Mouse (Mus musculus): ENCODE data around the gene Tatdn3. TPM values are rescaled to one million over a fixed set of nuclear protein-coding genes. Genes with fewer than 3 reads are reported as not detected.

The Tatdn3 gene
- polyA plus RNA-seq, 1 experiment from 2014 or later, result 14.4 TPM

DNA sequence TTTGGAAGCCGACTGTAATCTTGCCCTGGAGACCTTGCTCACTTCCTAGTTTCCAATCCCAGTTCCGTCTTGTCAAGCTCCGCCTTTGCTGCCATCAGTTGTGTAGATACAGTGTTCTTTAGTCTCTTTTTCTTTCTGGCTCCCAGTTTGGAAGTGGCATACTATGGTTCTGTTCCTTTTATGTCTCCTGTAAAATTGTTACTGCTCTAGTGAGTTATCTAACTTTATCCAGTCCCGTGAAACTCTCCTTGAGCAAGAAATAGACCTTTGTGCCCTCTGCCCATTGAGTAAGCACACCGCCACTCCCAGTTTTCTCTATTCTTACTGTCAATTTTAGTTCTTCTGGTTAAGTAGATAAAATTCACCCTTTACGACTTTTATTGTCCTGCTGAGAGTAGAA lies 8.9 kb upstream of the Tatdn3 start:
- ATAC-seq (replicated peaks; ENCODE audit: low FRiP score), result no peak
- H3K36me3 ChIP-seq (ENCODE audit: control insufficient read depth, insufficient read depth, low read length), result peaks cover 48% of the 10 kb centered on the region
- WGBS, result 83% methylated on average over 6 of the region's 6 CpGs

DNA sequence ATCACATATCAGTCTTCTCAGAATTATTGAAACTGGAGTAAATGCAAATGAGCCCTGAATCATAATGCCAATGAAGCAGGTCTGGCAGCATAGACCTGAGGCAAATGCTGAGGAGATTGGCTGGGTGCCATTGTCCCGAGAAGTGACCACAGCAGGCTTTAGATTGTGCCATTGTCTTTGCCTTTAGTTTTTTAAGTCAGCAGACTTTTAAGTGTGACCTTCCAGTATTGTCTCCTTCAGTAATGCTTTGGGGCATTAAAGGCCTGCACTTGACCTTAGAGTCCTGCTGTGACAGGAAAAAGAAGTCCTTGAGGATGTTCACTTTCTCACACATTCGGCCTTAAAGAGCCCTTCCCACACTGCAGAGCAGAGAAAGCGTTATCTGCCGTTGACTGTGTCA lies 7.5 kb upstream of the Tatdn3 start:
- no peak overlapping the region for H3K27ac ChIP-seq (ENCODE audit: low read depth, low read length)
- no peak overlapping the region for H3K9ac ChIP-seq (ENCODE audit: low read depth, low read length)
- ATAC-seq (replicated peaks; ENCODE audit: low FRiP score) (no peak), DNase-seq (ENCODE audit: low spot score) (no peak)
- H3K4me1 ChIP-seq (replicated peaks; ENCODE audit: control insufficient read depth, insufficient read depth, low read length), result no peaks in the 10 kb centered on the region
- H3K4me3 ChIP-seq (ENCODE audit: low read depth, low read length), result no peak overlapping the region
- no peak overlapping the region for H3K4me2 ChIP-seq
- no peaks in the 10 kb centered on the region for H3K9me3 ChIP-seq (ENCODE audit: control insufficient read depth, low read length)
- H3K36me3 ChIP-seq (ENCODE audit: control insufficient read depth, insufficient read depth, low read length), result peaks cover 51% of the 10 kb centered on the region
- WGBS, result 85% methylated on average over 4 of the region's 4 CpGs
- no peaks in the 10 kb centered on the region for H3K27me3 ChIP-seq (replicated peaks; ENCODE audit: control insufficient read depth, insufficient read depth, low read length)

More for the DNA sequence above, 8.9 kb upstream of the Tatdn3 start:
- DNase-seq (ENCODE audit: low spot score), result no peak
- H3K4me2 ChIP-seq, result no peak overlapping the region
- no peak overlapping the region for H3K27ac ChIP-seq (ENCODE audit: low read depth, low read length)
- H3K4me3 ChIP-seq (ENCODE audit: low read depth, low read length), result no peak overlapping the region
- no peaks in the 10 kb centered on the region for H3K9me3 ChIP-seq (ENCODE audit: control insufficient read depth, low read length)
- H3K27me3 ChIP-seq (replicated peaks; ENCODE audit: control insufficient read depth, insufficient read depth, low read length), result no peaks in the 10 kb centered on the region
- no peak overlapping the region for H3K9ac ChIP-seq (ENCODE audit: low read depth, low read length)
- H3K4me1 ChIP-seq (replicated peaks; ENCODE audit: control insufficient read depth, insufficient read depth, low read length), result no peaks in the 10 kb centered on the region

DNA sequence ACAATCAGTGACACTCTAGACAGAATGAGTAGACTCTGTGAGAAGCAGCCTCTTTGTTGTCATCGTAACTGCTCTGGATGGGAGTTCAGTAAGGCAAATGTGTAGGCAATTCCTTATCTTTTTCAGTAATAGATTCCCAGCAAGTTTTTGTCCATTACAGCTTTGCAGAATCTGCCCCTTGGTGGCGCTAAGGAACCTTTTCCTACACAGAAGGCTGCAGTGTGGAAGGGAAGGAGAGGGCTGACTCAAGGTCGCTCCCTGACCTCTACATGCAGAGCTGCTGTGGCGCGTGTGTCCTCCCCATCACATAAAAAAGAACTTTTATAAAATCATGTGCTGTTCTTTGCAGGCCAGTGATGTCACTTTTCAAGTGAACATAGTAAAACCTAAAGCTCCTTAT lies 5.6 kb upstream of the Tatdn3 start:
- Histone ChIP-seq H3K4me3 (ENCODE audit: low read depth, low read length) (no peak overlapping the region), H3K27ac (ENCODE audit: low read depth, low read length) (no peak overlapping the region), H3K9me3 (ENCODE audit: control insufficient read depth, low read length) (no peaks in the 10 kb centered on the region), H3K27me3 (replicated peaks; ENCODE audit: control insufficient read depth, insufficient read depth, low read length) (no peaks in the 10 kb centered on the region), H3K36me3 (ENCODE audit: control insufficient read depth, insufficient read depth, low read length) (peaks cover 49% of the 10 kb centered on the region), H3K9ac (ENCODE audit: low read depth, low read length) (no peak overlapping the region), H3K4me1 (replicated peaks; ENCODE audit: control insufficient read depth, insufficient read depth, low read length) (peaks cover 10% of the 10 kb centered on the region), H3K4me2 (no peak overlapping the region)
- 78% methylated on average over 5 of the region's 5 CpGs for WGBS
- no peak for DNase-seq (ENCODE audit: low spot score)
- no peak for ATAC-seq (replicated peaks; ENCODE audit: low FRiP score)

DNA sequence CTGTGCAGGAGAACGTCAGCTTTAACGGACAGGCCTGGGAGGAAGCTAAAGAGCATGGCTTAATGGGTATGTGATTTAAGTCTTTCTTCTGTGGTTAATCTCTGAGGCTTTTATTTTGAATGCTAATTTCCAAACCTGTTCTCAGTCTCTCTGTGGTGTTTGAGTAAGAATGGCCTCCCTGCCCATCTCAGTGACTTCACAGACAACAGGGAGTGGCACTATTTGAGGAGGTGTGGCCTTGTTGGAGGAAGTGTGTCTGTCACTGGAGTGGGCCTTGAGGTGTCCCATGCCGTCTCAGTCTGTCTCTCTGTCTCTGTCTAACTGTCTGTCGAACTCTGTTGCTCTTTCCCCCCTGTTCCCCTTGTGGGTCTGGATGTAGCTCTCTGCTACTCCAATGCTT lies 2.5 kb upstream of the Tatdn3 start:
- 0 out of 2 replicates have a peak, but pooled peaks have one; percentile 34 for ATAC-seq (replicated peaks; ENCODE audit: low FRiP score)

DNA sequence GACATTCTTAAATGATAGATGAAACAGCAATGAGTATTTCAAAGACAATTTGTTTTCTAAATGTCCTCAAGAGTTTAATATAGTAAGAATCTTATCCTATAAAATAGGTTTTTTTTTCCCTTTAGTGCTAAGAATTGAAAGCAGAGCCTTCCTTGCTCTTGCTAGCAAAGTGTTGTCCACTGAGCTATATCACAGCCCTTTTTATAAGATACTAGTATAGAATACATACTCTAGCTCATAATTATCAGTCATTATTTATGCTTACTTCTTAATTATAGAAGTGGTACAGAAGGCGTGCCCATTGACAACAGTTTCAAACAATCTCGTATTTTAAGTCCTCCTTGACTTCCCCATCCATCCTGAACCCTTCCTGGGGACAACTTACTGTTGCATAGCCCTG lies 1.8 kb upstream of the Tatdn3 start:
- ATAC-seq (replicated peaks; ENCODE audit: low FRiP score) (no peak), DNase-seq (ENCODE audit: low spot score) (no peak)
- peak overlapping the region; percentile 35 for H3K4me2 ChIP-seq
- no peak overlapping the region for H3K9ac ChIP-seq (ENCODE audit: low read depth, low read length)
- no peaks in the 10 kb centered on the region for H3K27me3 ChIP-seq (replicated peaks; ENCODE audit: control insufficient read depth, insufficient read depth, low read length)
- H3K36me3 ChIP-seq (ENCODE audit: control insufficient read depth, insufficient read depth, low read length), result peaks cover 20% of the 10 kb centered on the region
- H3K4me3 ChIP-seq (ENCODE audit: low read depth, low read length), result no peak overlapping the region
- 84% methylated on average over 2 of the region's 2 CpGs for WGBS
- no peaks in the 10 kb centered on the region for H3K9me3 ChIP-seq (ENCODE audit: control insufficient read depth, low read length)
- no peak overlapping the region for H3K27ac ChIP-seq (ENCODE audit: low read depth, low read length)
- peaks cover 12% of the 10 kb centered on the region for H3K4me1 ChIP-seq (replicated peaks; ENCODE audit: control insufficient read depth, insufficient read depth, low read length)

More for the DNA sequence above, 2.5 kb upstream of the Tatdn3 start:
- Histone ChIP-seq H3K4me2 (peak overlapping the region; percentile 35), H3K4me3 (ENCODE audit: low read depth, low read length) (no peak overlapping the region), H3K36me3 (ENCODE audit: control insufficient read depth, insufficient read depth, low read length) (peaks cover 26% of the 10 kb centered on the region), H3K9ac (ENCODE audit: low read depth, low read length) (no peak overlapping the region), H3K27ac (ENCODE audit: low read depth, low read length) (no peak overlapping the region), H3K4me1 (replicated peaks; ENCODE audit: control insufficient read depth, insufficient read depth, low read length) (peaks cover 12% of the 10 kb centered on the region), H3K9me3 (ENCODE audit: control insufficient read depth, low read length) (no peaks in the 10 kb centered on the region), H3K27me3 (replicated peaks; ENCODE audit: control insufficient read depth, insufficient read depth, low read length) (no peaks in the 10 kb centered on the region)
- WGBS, result 73% methylated on average over 4 of the region's 4 CpGs
- DNase-seq (ENCODE audit: low spot score), result no peak

DNA sequence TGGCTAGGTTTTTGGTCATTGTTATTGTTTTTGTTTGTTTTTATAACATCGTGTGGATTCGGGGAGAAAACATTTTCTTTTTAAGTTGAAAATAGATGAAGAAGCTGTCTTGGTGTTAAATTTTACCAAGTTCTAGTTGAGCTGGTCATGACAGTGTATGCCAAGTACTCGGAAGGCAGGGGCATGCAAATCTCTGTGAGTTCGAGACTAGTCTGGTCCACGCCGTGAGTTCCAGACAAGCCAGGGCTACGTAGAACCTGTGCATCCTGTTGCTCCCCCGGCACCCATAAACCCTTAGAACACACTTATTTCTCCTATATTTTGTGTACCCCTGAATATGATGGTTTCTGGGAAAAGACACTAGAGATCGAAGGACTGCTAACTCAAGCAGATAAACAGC lies 968 bp upstream of the Tatdn3 start:
- Histone ChIP-seq H3K4me3 (ENCODE audit: low read depth, low read length) (peak overlapping the region; percentile 86), H3K9ac (ENCODE audit: low read depth, low read length) (peak overlapping the region; percentile 90), H3K4me2 (peak overlapping the region; percentile 73), H3K36me3 (ENCODE audit: control insufficient read depth, insufficient read depth, low read length) (peaks cover 14% of the 10 kb centered on the region), H3K4me1 (replicated peaks; ENCODE audit: control insufficient read depth, insufficient read depth, low read length) (peaks cover 12% of the 10 kb centered on the region), H3K27me3 (replicated peaks; ENCODE audit: control insufficient read depth, insufficient read depth, low read length) (no peaks in the 10 kb centered on the region), H3K9me3 (ENCODE audit: control insufficient read depth, low read length) (no peaks in the 10 kb centered on the region), H3K27ac (ENCODE audit: low read depth, low read length) (no peak overlapping the region)
- 48% methylated on average over 9 of the region's 9 CpGs for WGBS
- ATAC-seq (replicated peaks; ENCODE audit: low FRiP score), result no peak
- DNase-seq (ENCODE audit: low spot score), result no peak

DNA sequence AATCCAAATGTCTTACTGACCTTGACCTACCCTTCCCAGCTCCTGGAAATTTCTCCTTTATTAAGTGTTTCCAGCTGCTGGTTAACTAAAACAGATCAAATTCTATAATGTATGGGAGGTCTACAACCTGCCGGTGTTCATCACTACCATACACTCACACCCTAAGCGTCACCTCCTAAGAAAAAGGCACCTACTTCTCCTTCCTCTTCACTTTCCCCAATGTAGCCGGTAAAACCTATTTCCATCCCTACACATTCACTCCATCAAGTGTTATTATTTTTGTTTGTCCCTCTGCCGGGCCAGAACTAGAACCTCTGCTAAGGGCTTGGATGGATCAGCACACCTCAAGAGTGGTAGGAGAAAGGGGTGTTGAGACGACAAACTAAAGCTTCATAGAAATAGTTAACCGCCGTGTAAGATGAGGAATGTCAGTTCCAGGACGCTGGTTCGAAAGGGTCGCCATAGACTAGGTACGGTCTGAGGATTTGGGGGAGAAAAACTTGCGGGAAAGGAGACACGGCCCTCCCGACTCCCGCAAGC lies 421 bp downstream of the Tatdn3 start:
- peak overlapping the region; percentile 90 for H3K9ac ChIP-seq (ENCODE audit: low read depth, low read length)
- 4% methylated on average over 15 of the region's 15 CpGs for WGBS
- H3K36me3 ChIP-seq (ENCODE audit: control insufficient read depth, insufficient read depth, low read length), result peaks cover 7% of the 10 kb centered on the region
- ATAC-seq (replicated peaks; ENCODE audit: low FRiP score), result peak; percentile 35
- H3K4me3 ChIP-seq (ENCODE audit: low read depth, low read length), result peak overlapping the region; percentile 86
- DNase-seq (ENCODE audit: low spot score), result no peak
- H3K9me3 ChIP-seq (ENCODE audit: control insufficient read depth, low read length), result no peaks in the 10 kb centered on the region
- H3K4me1 ChIP-seq (replicated peaks; ENCODE audit: control insufficient read depth, insufficient read depth, low read length), result peaks cover 12% of the 10 kb centered on the region
- no peak overlapping the region for H3K27ac ChIP-seq (ENCODE audit: low read depth, low read length)
- H3K4me2 ChIP-seq, result peak overlapping the region; percentile 73
- H3K27me3 ChIP-seq (replicated peaks; ENCODE audit: control insufficient read depth, insufficient read depth, low read length), result no peaks in the 10 kb centered on the region

DNA sequence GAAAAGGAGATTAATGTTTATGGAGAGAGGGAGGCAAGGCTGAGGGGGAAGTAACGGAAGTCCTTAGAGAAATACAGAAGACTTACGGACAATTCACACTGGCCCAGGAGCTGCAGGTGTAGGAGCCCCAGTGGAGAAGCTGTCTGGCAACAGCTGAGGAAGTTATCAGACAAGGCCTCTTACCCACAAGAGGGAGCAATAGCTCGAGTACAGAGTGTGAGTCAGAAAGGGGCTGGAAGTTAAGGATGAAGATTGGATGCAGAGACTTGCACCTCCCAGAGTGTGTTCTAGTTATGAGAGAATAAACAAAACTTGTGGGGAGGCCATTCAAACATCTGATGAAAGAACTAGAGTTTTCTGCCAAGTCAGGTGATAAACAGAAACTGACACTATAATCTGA lies 5.3 kb downstream of the Tatdn3 start:
- no peak overlapping the region for H3K9ac ChIP-seq (ENCODE audit: low read depth, low read length)
- no peak for ATAC-seq (replicated peaks; ENCODE audit: low FRiP score)

DNA sequence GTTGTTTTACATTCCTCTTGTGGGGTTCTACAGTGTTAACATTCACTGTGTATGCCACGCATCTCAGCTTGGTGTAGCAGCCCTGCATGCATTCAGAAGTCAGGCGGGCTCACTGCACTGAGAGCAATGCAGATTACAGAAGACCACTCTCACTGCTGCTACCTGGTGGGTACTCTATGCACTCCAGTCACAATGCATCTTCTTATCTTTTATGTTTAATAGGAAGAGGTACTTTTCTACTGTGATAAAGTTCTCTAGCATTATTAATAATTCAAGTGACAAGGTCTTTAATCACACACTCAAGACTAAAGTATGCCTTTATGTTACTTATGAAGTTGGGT lies 7.2 kb downstream of the Tatdn3 start:
- peak overlapping the region; percentile 89 for H3K27ac ChIP-seq (ENCODE audit: low read depth, low read length)
- no peaks in the 10 kb centered on the region for H3K9me3 ChIP-seq (ENCODE audit: control insufficient read depth, low read length)
- peak; percentile 81 for ATAC-seq (replicated peaks; ENCODE audit: low FRiP score)
- H3K4me3 ChIP-seq (ENCODE audit: low read depth, low read length), result no peak overlapping the region
- H3K4me2 ChIP-seq, result peak overlapping the region; percentile 48
- 0 out of 2 replicates have a peak overlapping the region, but pooled peaks have one; percentile 26 for H3K9ac ChIP-seq (ENCODE audit: low read depth, low read length)
- peaks cover 10% of the 10 kb centered on the region for H3K4me1 ChIP-seq (replicated peaks; ENCODE audit: control insufficient read depth, insufficient read depth, low read length)
- no peaks in the 10 kb centered on the region for H3K27me3 ChIP-seq (replicated peaks; ENCODE audit: control insufficient read depth, insufficient read depth, low read length)
- 59% methylated on average over 2 of the region's 2 CpGs for WGBS
- no peak for DNase-seq (ENCODE audit: low spot score)
- 0 out of 2 replicates have a peak, but pooled peaks cover 2% of the 10 kb centered on the region for H3K36me3 ChIP-seq (ENCODE audit: control insufficient read depth, insufficient read depth, low read length)

More for the DNA sequence above, 5.3 kb downstream of the Tatdn3 start:
- Histone ChIP-seq H3K4me2 (no peak overlapping the region), H3K27ac (ENCODE audit: low read depth, low read length) (no peak overlapping the region), H3K36me3 (ENCODE audit: control insufficient read depth, insufficient read depth, low read length) (0 out of 2 replicates have a peak, but pooled peaks cover 2% of the 10 kb centered on the region), H3K4me3 (ENCODE audit: low read depth, low read length) (no peak overlapping the region), H3K27me3 (replicated peaks; ENCODE audit: control insufficient read depth, insufficient read depth, low read length) (no peaks in the 10 kb centered on the region), H3K4me1 (replicated peaks; ENCODE audit: control insufficient read depth, insufficient read depth, low read length) (peaks cover 12% of the 10 kb centered on the region), H3K9me3 (ENCODE audit: control insufficient read depth, low read length) (no peaks in the 10 kb centered on the region)
- DNase-seq (ENCODE audit: low spot score), result no peak
- 60% methylated on average over 3 of the region's 3 CpGs for WGBS
